Mouse (Mus musculus) E14TG2a.4 (cell line): ENCODE data around the gene Adra2b.

Experiments
- CTCF ChIP-seq: conservative IDR thresholded peaks from 2 replicates; pipeline ENCODE4 v1.5.1; 2014; ENCODE audit warnings: low read length
- NANOG ChIP-seq: IDR thresholded peaks from 2 replicates; pipeline ENCODE4 v1.6.1; 2014; ENCODE audit warnings: borderline replicate concordance, low read length, mixed read lengths
- POU5F1 ChIP-seq: IDR thresholded peaks from 2 replicates; pipeline ENCODE4 v1.6.1; 2014; ENCODE audit warnings: low read length, borderline replicate concordance

- TF ChIP-seq CTCF (no peak), NANOG (no peak), POU5F1 (no peak)
These were observed 47.9 kb upstream of the Adra2b start for GRCm38 (mm10) chr2:127315155-127315470.
